Comparison of ENCODE assay signal across 9 mouse cellular contexts in genomic region chr11:107276898-107277297, GRCm38 (mm10).
A peak's percentile ranks its signal among the peaks of the same experiment; 100 is the strongest.
DNase-seq lines count a peak whose midpoint lies in the region; ATAC-seq lines count a peak whose summit lies in the region.
"Had no signal": no experiment of that assay in that cellular context is flagged by ENCODE, and none has a peak within 500 bp of the region (broad histone marks: within the 10 kb centered on the region; RNA-seq: fewer than 3 reads in every experiment).

No protein-coding gene starts in this region.

- H3K4me3 ChIP-seq in kidney, embryonic 15.5 days (replicated peaks) = no peak overlapping the region
- H3K4me3 ChIP-seq in stomach, embryonic 16.5 days (replicated peaks; ENCODE audit: low read length) = no peak overlapping the region
- no peak overlapping the region for H3K4me3 ChIP-seq in forebrain, embryonic 13.5 days
- H3K4me3 ChIP-seq: limb, embryonic 12.5 days had no signal

- peak; percentile 79 for DNase-seq in kidney, adult 11 months
- DNase-seq in heart, adult 8-10 months (ENCODE audit: low spot score) = peak; percentile 82
- peak; percentile 77 to 83 for DNase-seq in kidney, postnatal 36 days
- DNase-seq in thymus, adult 18-20 months = no peak
- DNase-seq in neural tube, embryonic 10.5 days (ENCODE audit: extremely low spot score, low spot score) = no peak

- no peak overlapping the region for H3K27ac ChIP-seq in kidney, embryonic 15.5 days
- peak overlapping the region; percentile 29; the same call in 1 of the 2 replicates for H3K27ac ChIP-seq in stomach, embryonic 16.5 days (ENCODE audit: low read length)
- no peak overlapping the region for H3K27ac ChIP-seq in forebrain, embryonic 13.5 days
- H3K27ac ChIP-seq: limb, embryonic 12.5 days had no signal

- H3K27me3 ChIP-seq in kidney, embryonic 15.5 days = no peaks in the 10 kb centered on the region
- no peaks in the 10 kb centered on the region for H3K27me3 ChIP-seq in stomach, embryonic 16.5 days (ENCODE audit: control insufficient read depth, insufficient read depth, low read length)
- H3K27me3 ChIP-seq in forebrain, embryonic 13.5 days = no peaks in the 10 kb centered on the region
- H3K27me3 ChIP-seq: limb, embryonic 12.5 days had no signal

- no peak for ATAC-seq in kidney, embryonic 15.5 days (replicated peaks; ENCODE audit: low FRiP score)
- peak; percentile 44; the same call in 1 of the 2 replicates for ATAC-seq in stomach, embryonic 16.5 days (ENCODE audit: insufficient read depth, low FRiP score)
- no peak for ATAC-seq in forebrain, embryonic 13.5 days

- H3K9me3 ChIP-seq in kidney, embryonic 15.5 days (replicated peaks) = no peaks in the 10 kb centered on the region
- H3K9me3 ChIP-seq in stomach, embryonic 16.5 days (replicated peaks; ENCODE audit: control insufficient read depth, low read length) = no peaks in the 10 kb centered on the region
- H3K9me3 ChIP-seq in forebrain, embryonic 13.5 days (replicated peaks) = no peaks in the 10 kb centered on the region
- H3K9me3 ChIP-seq: limb, embryonic 12.5 days had no signal

- H3K4me2 ChIP-seq in kidney, embryonic 15.5 days = no peak overlapping the region
- no peak overlapping the region for H3K4me2 ChIP-seq in stomach, embryonic 16.5 days (ENCODE audit: low read depth, low read length)
- H3K4me2 ChIP-seq in forebrain, embryonic 13.5 days = no peak overlapping the region
- H3K4me2 ChIP-seq: limb, embryonic 12.5 days had no signal

- 47% methylated on average over 7 of the region's 7 CpGs for WGBS in kidney, embryonic 15.5 days
- 41% methylated on average over 7 of the region's 7 CpGs for WGBS in stomach, embryonic 16.5 days
- 77% methylated on average over 7 of the region's 7 CpGs for WGBS in forebrain, embryonic 13.5 days

- H3K4me1 ChIP-seq in kidney, embryonic 15.5 days = peaks cover 39% of the 10 kb centered on the region
- H3K4me1 ChIP-seq in stomach, embryonic 16.5 days (ENCODE audit: control insufficient read depth, insufficient read depth, low read length) = peaks cover 10% of the 10 kb centered on the region
- peaks cover 27% of the 10 kb centered on the region for H3K4me1 ChIP-seq in forebrain, embryonic 13.5 days

- no peaks in the 10 kb centered on the region for H3K36me3 ChIP-seq in kidney, embryonic 15.5 days
- no peaks in the 10 kb centered on the region for H3K36me3 ChIP-seq in stomach, embryonic 16.5 days (ENCODE audit: control insufficient read depth, insufficient read depth, low read length)
- no peaks in the 10 kb centered on the region for H3K36me3 ChIP-seq in forebrain, embryonic 13.5 days (ENCODE audit: poor library complexity, severe bottlenecking)
- H3K36me3 ChIP-seq: limb, embryonic 12.5 days had no signal

- H3K9ac ChIP-seq in kidney, embryonic 15.5 days = no peak overlapping the region
- H3K9ac ChIP-seq in stomach, embryonic 16.5 days (ENCODE audit: low read length) = no peak overlapping the region
- no peak overlapping the region for H3K9ac ChIP-seq in forebrain, embryonic 13.5 days
- H3K9ac ChIP-seq: limb, embryonic 12.5 days had no signal

Comparison
In these comparisons a context has a peak if more than half of its experiments do, and no peak if none do; other contexts are left out.
1. DNase-seq: peak in kidney, adult 11 months (single experiment), heart, adult 8-10 months (single experiment) and kidney, postnatal 36 days (2 of 2); none in thymus, adult 18-20 months (0 of 2) and neural tube, embryonic 10.5 days (single experiment).